Mouse (Mus musculus) liver, postnatal 0 days (tissue): ENCODE results near the gene Phf11a. TPM values are rescaled to one million over a fixed set of nuclear protein-coding genes. Genes with fewer than 3 reads are reported as not detected.
"Not testable (repeated sequence)": the region's sequence is repeated elsewhere in the genome, so short reads cannot be mapped to it uniquely, and the experiment has no call there.

ENCODE experiments used
- ATAC-seq: fragments of 200-750 bp; cut with Nextera tagmentation; 2 replicates; pipeline ENCODE4 v1.8.0; 2017; ENCODE audit warnings: mild to moderate bottlenecking, moderate library complexity
- DNase-seq: peaks from one replicate; pipeline ENCODE4 v3.0.0-alpha.2; 2016
- H3K27ac ChIP-seq: fragments of 300-500 bp; sonication (generic); 2 replicates; pipeline ENCODE4 v1.5.1; 2014; ENCODE audit warnings: antibody characterized with exemption, moderate library complexity, mild to moderate bottlenecking, low read depth
- H3K27me3 ChIP-seq: fragments of 300-500 bp; sonication (generic); 2 replicates; pipeline ENCODE4 v1.6.1; 2014; ENCODE audit warnings: low read length, control low read depth, mixed read lengths; ENCODE audit not compliant: insufficient read depth
- H3K36me3 ChIP-seq: fragments of 300-500 bp; sonication (generic); replicated peaks from 2 replicates; pipeline ENCODE4 v1.6.1; 2014; ENCODE audit warnings: mild to moderate bottlenecking, control low read depth, low read length, moderate library complexity, mixed read lengths; ENCODE audit not compliant: insufficient read depth
- H3K4me1 ChIP-seq: fragments of 300-500 bp; sonication (generic); 2 replicates; pipeline ENCODE4 v1.6.1; 2014; ENCODE audit warnings: antibody characterized with exemption, mild to moderate bottlenecking, control low read depth; ENCODE audit not compliant: insufficient read depth
- H3K4me2 ChIP-seq: fragments of 300-500 bp; sonication (generic); 2 replicates; pipeline ENCODE4 v1.6.1; 2014; ENCODE audit warnings: low read depth, mild to moderate bottlenecking, low read length, moderate library complexity, mixed read lengths
- H3K4me3 ChIP-seq: fragments of 300-500 bp; sonication (generic); 2 replicates; pipeline ENCODE4 v1.5.1; 2014; ENCODE audit warnings: low read depth, low read length
- H3K9ac ChIP-seq: fragments of 300-500 bp; sonication (generic); replicated peaks from 2 replicates; pipeline ENCODE4 v1.6.1; 2014; ENCODE audit warnings: mild to moderate bottlenecking, moderate library complexity
- H3K9me3 ChIP-seq: fragments of 300-500 bp; sonication (generic); 2 replicates; pipeline ENCODE4 v1.6.1; 2016; ENCODE audit warnings: mild to moderate bottlenecking, control low read depth, low read length, mixed read lengths
- CTCF ChIP-seq: sonication (generic); IDR thresholded peaks from 2 replicates; pipeline ENCODE4 v1.5.1; 2016; ENCODE audit warnings: antibody characterized with exemption, low read depth
- EP300 ChIP-seq: IDR thresholded peaks from 2 replicates; pipeline ENCODE4 v1.6.1; 2016; ENCODE audit warnings: antibody characterized with exemption, low read depth, mild to moderate bottlenecking
- WGBS: fragments of 180-500 bp; shearing (Covaris S2); extraction: QIAGEN DNeasy Blood & Tissue Kit; methylation state at CpG from one replicate; pipeline ENCODE4 v1.1.7; 2014; ENCODE audit not compliant: insufficient replicate concordance; 5-methylcytosine and 5-hydroxymethylcytosine counted together
- polyA plus RNA-seq: library from polyadenylated mRNA; unstranded; fragments of >200 nt; fragmentation: Nextera tagmentation; extraction: Ambion mirVana; gene quantifications from 2 replicates; pipeline ENCODE4 v1.2.1, GENCODE M21; 2015

Gene Phf11a
- polyA plus RNA-seq, 1 experiment from 2014 or later = 0.56 TPM

DNA sequence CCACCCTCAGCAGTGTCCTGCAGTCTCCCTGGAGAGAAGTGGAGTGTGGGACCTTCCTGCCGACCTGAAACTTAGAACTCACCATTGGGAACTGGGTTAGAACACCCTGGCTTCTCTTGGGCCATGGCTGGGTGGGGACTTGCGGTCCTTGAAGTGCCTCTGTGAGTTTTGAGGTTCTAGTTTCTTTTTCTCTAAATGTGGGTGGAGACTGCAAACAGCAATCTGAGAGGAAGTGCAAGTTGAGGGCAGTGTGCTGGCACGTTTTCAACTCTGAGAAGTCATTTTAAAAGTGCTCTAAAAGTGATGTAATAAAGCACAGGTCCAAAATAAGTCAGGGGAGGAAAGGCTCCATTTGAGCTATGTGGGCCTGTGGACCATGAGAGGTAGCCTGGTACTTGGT, 37.3 kb downstream of the Phf11a start, which contains the start of gene Gm6904:
Gene Gm6904 (minus strand): TSS at position 161 of the 400 bp plus-strand sequence.
- Histone ChIP-seq H3K4me2 (0 out of 2 replicates have a peak within 1 kb of the TSS, but pooled peaks have one; percentile 22), H3K27me3 (no peaks in the 10 kb centered on the region), H3K27ac (no peak within 1 kb of the TSS), H3K9me3 (no peaks in the 10 kb centered on the region), H3K9ac (no peak within 1 kb of the TSS), H3K4me3 (no peak within 1 kb of the TSS), H3K4me1 (no peaks in the 10 kb centered on the region), H3K36me3 (no peaks in the 10 kb centered on the region)
- DNase-seq (no peak), ATAC-seq (no peak)
- no peak for TF ChIP-seq EP300
- TF ChIP-seq CTCF = no peak
- WGBS = 28% methylated on average over 3 of the region's 3 CpGs

DNA sequence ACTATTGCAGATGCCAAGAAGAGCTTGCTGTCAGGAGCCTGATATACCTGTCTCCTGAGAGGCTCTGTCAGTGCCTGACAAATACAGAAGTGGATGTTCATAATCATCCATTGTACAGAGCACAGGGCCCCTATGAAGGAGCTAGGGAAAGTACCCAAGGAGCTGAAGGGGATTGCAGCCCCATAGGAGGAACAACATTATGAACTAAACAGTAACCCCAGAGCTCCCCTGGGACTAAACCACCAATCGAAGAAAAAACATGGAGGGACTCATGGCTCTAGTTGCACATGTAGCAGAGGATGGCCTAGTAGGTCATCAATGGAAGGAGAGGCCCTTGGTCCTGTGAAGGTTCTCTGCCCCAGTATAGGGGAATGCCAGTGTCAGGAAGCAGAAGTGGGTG, 41.5 kb downstream of the Phf11a start:
- H3K4me3 ChIP-seq, H3K27ac ChIP-seq, ATAC-seq, DNase-seq, H3K27me3 ChIP-seq, H3K4me1 ChIP-seq, H3K36me3 ChIP-seq, H3K4me2 ChIP-seq, H3K9ac ChIP-seq, H3K9me3 ChIP-seq: not testable (repeated sequence)
- 75% methylated on average over 1 of the region's 1 CpGs for WGBS

DNA sequence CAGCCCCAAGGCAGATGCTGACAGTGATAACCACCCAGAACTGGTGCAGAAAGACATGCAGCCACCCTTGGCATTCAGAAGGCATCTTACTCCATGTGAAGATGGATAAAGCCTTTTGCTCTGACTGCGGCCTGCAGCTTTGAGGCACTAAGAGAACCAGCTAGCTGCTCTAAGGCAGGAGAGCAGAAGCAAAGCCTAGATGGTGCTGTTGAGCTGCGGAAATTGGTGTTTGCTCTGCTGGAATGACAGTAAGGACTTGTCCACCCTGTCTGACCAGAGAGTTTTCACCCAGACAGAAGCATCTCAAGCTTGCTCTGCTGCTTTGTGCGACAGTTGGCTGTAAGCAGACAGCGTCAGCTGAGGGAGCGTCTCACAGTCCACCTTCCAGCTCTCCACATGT, 47.0 kb downstream of the Phf11a start:
- 66% methylated on average over 5 of the region's 5 CpGs for WGBS
- ATAC-seq = not testable (repeated sequence)

DNA sequence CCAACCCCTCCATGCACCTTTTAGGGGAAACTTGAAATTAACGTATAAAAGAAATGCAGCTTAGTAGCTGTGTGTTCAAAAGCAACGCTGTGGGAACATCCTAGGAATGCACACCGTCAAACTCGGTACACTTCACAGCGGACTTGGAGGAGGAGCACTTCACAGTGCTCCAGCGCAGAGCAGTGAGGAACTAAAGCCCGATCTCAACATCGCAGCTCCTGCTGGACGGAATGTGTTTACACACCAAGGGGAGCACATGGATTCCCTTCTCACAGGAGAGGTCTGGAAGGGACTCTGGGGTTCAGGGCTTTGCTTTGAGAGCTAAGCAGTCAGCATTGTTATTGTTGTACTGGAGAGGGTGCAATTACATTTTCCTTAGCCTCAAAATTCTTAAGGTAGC, 63.7 kb downstream of the Phf11a start:
- DNase-seq (no peak), ATAC-seq (no peak)
- no peak overlapping the region for H3K4me2 ChIP-seq
- no peaks in the 10 kb centered on the region for H3K4me1 ChIP-seq
- peaks cover 45% of the 10 kb centered on the region for H3K36me3 ChIP-seq
- WGBS = 89% methylated on average over 9 of the region's 9 CpGs
- no peak overlapping the region for H3K4me3 ChIP-seq
- H3K27me3 ChIP-seq = no peaks in the 10 kb centered on the region
- no peak overlapping the region for H3K9ac ChIP-seq
- no peak overlapping the region for H3K27ac ChIP-seq
- H3K9me3 ChIP-seq = no peaks in the 10 kb centered on the region
- TF ChIP-seq CTCF = no peak
- no peak for TF ChIP-seq EP300

More for the DNA sequence above, 47.0 kb downstream of the Phf11a start:
- DNase-seq, H3K27me3 ChIP-seq, H3K4me3 ChIP-seq, H3K27ac ChIP-seq, H3K4me1 ChIP-seq, H3K36me3 ChIP-seq, H3K9ac ChIP-seq, H3K4me2 ChIP-seq, H3K9me3 ChIP-seq: not testable (repeated sequence)
- peak; percentile 43 for TF ChIP-seq CTCF

DNA sequence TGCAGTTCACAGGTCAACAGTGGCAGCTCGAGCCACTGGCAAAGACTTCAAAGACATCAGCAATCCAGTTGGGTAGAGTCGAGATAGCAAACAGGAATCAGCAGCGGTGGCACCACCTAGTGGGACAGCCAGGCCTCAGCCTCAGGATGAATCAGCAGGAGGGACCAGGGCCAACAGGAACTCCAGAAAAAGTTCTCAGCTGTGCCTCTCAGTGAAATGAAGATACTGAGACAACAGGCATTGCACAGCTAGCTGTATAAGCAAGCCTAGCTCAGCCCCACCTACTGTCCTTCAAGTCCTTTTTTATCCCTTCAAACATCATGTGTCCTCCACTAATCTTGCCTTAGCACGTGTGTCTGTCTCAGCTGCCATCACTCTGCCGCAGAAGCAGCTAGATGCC, 65.3 kb downstream of the Phf11a start:
- no peaks in the 10 kb centered on the region for H3K9me3 ChIP-seq
- H3K27me3 ChIP-seq = no peaks in the 10 kb centered on the region
- peaks cover 45% of the 10 kb centered on the region for H3K36me3 ChIP-seq
- H3K27ac ChIP-seq = no peak overlapping the region
- no peak overlapping the region for H3K4me2 ChIP-seq
- H3K4me3 ChIP-seq = no peak overlapping the region
- H3K9ac ChIP-seq = no peak overlapping the region
- ATAC-seq = peak; percentile 84
- DNase-seq = peak; percentile 56
- WGBS = 48% methylated on average over 5 of the region's 5 CpGs
- H3K4me1 ChIP-seq = no peaks in the 10 kb centered on the region
- peak; percentile 68 for TF ChIP-seq CTCF
- TF ChIP-seq EP300 = no peak

DNA sequence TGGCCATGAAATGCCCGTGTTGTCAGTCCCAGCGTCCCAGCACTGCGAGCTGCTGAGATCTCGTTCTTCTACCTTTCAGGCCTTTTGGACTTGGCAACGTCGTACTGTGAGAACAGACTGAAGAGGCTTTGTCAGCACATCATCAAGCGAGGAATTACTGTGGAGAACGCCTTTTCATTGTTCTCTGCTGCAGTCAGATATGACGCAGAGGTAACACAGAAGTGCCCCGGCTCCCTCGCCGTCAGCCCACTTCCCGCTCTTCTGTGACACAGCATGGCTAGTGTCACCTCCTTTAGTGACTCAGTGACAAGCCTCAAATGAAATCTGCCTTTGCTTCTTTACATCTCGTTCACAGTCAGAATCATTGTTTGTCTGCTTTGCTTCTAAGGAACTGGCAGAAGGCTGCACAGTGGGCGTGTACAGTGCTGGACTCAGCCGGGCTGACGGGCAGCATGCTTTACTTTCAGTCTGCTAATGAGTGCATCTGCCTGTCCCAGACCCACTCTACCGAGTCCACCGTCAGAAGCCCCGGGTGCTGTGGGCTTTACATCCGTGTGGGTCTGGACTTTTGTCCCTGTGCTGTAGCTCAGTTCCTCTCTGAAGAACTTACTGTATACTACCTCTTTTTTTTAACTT, 66.9 kb downstream of the Phf11a start:
- Histone ChIP-seq H3K4me1 (no peaks in the 10 kb centered on the region), H3K4me2 (no peak overlapping the region), H3K4me3 (no peak overlapping the region), H3K27ac (no peak overlapping the region), H3K36me3 (peaks cover 45% of the 10 kb centered on the region), H3K9ac (no peak overlapping the region), H3K27me3 (no peaks in the 10 kb centered on the region), H3K9me3 (no peaks in the 10 kb centered on the region)
- WGBS = 84% methylated on average over 21 of the region's 21 CpGs
- no peak for ATAC-seq
- DNase-seq = no peak
- TF ChIP-seq CTCF (no peak), EP300 (no peak)

DNA sequence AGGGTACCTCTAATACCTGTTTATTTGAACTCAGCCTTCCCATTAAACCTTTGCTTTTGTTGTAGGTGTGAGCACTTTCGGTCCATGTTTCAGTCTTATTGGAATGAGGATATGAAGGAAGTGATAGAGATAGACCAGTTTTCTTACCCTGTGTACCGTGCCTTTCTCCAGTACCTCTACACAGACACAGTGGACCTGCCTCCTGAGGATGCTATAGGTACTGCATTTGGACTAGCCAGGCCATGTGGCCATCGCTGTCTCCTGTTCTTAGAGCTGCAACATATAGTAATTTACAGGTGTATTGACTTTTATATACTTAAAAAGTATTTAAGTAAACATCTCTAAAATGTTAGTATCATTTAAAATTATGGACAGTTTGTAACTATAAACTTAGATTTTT, 67.5 kb downstream of the Phf11a start:
- WGBS = 84% methylated on average over 3 of the region's 3 CpGs
- Histone ChIP-seq H3K9ac (no peak overlapping the region), H3K27ac (no peak overlapping the region), H3K4me3 (no peak overlapping the region), H3K36me3 (peaks cover 46% of the 10 kb centered on the region), H3K27me3 (no peaks in the 10 kb centered on the region), H3K4me1 (no peaks in the 10 kb centered on the region), H3K4me2 (no peak overlapping the region), H3K9me3 (no peaks in the 10 kb centered on the region)
- TF ChIP-seq EP300 (no peak), CTCF (peak; percentile 17; the same call in 1 of the 2 replicates)
- ATAC-seq (no peak), DNase-seq (no peak)

Other genes starting within 250 kb of the Phf11a start
- not detected in 2 replicates for gene 1700129C05Rik, start 154.6 kb downstream of the Phf11a start, polyA plus RNA-seq
- gene Gm5142, start 118.8 kb downstream of the Phf11a start, polyA plus RNA-seq = not detected in 2 replicates
- gene Rcbtb1, start 96.3 kb downstream of the Phf11a start, polyA plus RNA-seq = 16.1 and 16.5 TPM in 2 replicates
- not detected in 2 replicates for gene Gm6904, start 37.3 kb downstream of the Phf11a start, polyA plus RNA-seq
- 2.1 and 2.6 TPM in 2 replicates for gene Phf11b, start 43.8 kb upstream of the Phf11a start, polyA plus RNA-seq
- 2.9 and 3.5 TPM in 2 replicates for gene Phf11d, start 67.9 kb upstream of the Phf11a start, polyA plus RNA-seq
- gene Phf11c, start 97.9 kb upstream of the Phf11a start, polyA plus RNA-seq = 0.50 and 0.79 TPM in 2 replicates
- 8.1 and 9.5 TPM in 2 replicates for gene Setdb2, start 143.4 kb upstream of the Phf11a start, polyA plus RNA-seq
- 25.0 and 25.4 TPM in 2 replicates for gene Cab39l, start 143.4 kb upstream of the Phf11a start, polyA plus RNA-seq